Mouse (Mus musculus): ENCODE measurements around the gene 1700011M02Rik. TPM values are rescaled to one million over a fixed set of nuclear protein-coding genes. Genes with fewer than 3 reads are reported as not detected.
"Not testable (repeated sequence)": the region's sequence is repeated elsewhere in the genome, so short reads cannot be mapped to it uniquely, and the experiment has no call there.

Gene 1700011M02Rik
- not detected in 2 replicates for polyA plus RNA-seq (2015; fragmentation: Nextera tagmentation; extraction: Ambion mirVana)

DNA sequence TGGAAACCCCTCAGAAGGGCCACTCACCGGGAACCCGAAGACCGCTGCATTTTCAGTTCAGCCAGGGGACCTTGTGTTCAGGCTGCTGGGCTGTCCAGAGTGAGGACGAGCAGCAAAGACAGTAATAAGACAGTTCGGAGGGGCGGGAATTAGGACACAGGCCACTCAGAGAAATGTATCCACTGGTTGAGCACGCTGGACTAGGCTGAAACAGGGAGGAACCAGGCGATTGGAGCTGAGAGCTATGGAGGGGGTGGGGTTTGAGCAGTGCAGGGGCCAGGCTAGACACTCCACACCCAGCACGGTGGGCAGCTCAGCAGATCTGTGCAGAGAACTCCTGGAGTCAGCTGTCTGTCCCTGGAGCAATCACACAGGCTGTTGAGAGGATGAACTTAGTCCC, at the start of gene 1700011M02Rik, which contains the start of gene Dmrtc1a:
Gene 1700011M02Rik, plus strand, starts transcription at position 319 of the 400 bp plus-strand sequence.
Gene Dmrtc1a, minus strand, starts transcription at position 101 of the 400 bp plus-strand sequence.
- not testable (repeated sequence) for H3K4me2 ChIP-seq; H3K9me3 ChIP-seq (replicated peaks); H3K36me3 ChIP-seq; DNase-seq; H3K27me3 ChIP-seq; H3K27ac ChIP-seq; H3K9ac ChIP-seq; H3K4me1 ChIP-seq (replicated peaks); H3K4me3 ChIP-seq (replicated peaks); ATAC-seq (ENCODE audit: low read depth)
- 77% methylated on average over 8 of the region's 9 CpGs for WGBS (ENCODE audit: insufficient replicate concordance)

DNA sequence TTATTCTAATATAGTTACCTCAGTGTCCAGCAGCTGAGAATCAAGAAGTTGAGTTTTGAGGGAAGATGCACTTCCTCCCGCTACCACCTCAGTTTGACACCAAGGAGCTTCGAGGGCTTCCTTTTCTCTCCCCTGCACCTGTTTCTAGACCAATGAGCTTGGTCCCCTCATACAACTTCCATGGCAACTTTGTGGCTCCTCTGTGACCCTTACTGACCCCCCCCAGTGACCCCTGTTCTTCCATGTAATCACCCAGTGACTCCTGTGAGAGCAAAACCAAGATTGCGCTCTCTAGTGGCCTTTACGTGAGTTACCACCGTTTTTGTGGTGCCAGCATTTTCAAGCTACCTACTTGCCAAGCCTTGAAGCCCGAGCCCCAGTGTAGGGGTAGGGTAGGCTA, 40.8 kb upstream of the 1700011M02Rik start, which contains the start of gene 1700031F05Rik:
Gene 1700031F05Rik, minus strand, starts transcription at position 101 of the 400 bp plus-strand sequence.
- no peak for DNase-seq
- no peaks in the 10 kb centered on the region for H3K9me3 ChIP-seq (replicated peaks)
- H3K36me3 ChIP-seq = no peaks in the 10 kb centered on the region
- H3K4me2 ChIP-seq = no peak within 1 kb of the TSS
- no peak within 1 kb of the TSS for H3K27ac ChIP-seq
- no peaks in the 10 kb centered on the region for H3K4me1 ChIP-seq (replicated peaks)
- ATAC-seq (ENCODE audit: low read depth) = no peak
- H3K9ac ChIP-seq = no peak within 1 kb of the TSS
- 60% methylated on average over 6 of the region's 6 CpGs for WGBS (ENCODE audit: insufficient replicate concordance)
- no peaks in the 10 kb centered on the region for H3K27me3 ChIP-seq
- H3K4me3 ChIP-seq (replicated peaks) = no peak within 1 kb of the TSS

DNA sequence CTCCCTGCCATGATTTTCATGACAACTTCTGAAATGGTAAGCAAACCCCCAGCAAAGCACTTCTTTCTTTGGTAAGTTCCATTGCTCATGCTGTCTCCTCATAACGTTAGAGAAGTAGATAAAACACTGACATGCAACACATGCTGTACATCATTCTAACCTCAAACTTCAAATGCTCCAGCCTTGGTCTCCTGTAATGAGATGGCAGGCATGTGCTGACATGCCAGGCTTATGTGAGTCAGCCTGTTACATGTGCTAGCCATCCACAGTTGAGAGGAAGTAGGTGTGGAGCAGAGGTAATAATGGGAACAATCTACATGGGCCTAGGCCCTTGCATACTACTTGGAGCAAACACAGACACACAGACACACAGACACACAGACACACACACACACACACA, 6.1 kb downstream of the 1700011M02Rik start:
- not testable (repeated sequence) for H3K4me2 ChIP-seq; DNase-seq; H3K9me3 ChIP-seq (replicated peaks); H3K9ac ChIP-seq; ATAC-seq (ENCODE audit: low read depth); H3K4me1 ChIP-seq (replicated peaks); H3K27ac ChIP-seq; H3K27me3 ChIP-seq; H3K4me3 ChIP-seq (replicated peaks); H3K36me3 ChIP-seq
- WGBS (ENCODE audit: insufficient replicate concordance) = 65% methylated on average over 1 of the region's 1 CpGs

DNA sequence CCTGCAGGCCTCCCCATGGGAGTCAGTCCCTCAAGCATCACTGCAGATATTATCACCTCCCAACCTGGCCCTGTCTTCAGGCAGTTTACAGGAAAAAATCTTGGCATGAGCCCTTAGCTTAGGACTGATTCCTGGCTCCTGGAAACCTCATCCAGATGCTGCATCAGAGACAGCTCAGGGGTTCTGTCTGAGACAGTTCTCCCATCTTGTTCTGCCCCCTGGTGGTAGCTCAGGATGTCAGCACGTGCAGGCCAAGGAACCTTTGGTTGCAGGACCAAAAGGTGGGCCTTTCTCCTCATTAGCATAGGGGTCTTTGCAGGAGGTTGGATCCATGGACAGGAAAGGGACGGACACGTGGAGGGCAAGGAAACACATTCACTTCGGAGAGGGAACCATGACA, 18.0 kb downstream of the 1700011M02Rik start:
- not testable (repeated sequence) for DNase-seq; H3K4me3 ChIP-seq (replicated peaks); ATAC-seq (ENCODE audit: low read depth); H3K4me2 ChIP-seq; H3K36me3 ChIP-seq; H3K9me3 ChIP-seq (replicated peaks); H3K9ac ChIP-seq; H3K4me1 ChIP-seq (replicated peaks); H3K27ac ChIP-seq; H3K27me3 ChIP-seq
- WGBS (ENCODE audit: insufficient replicate concordance) = 8% methylated on average over 4 of the region's 4 CpGs

DNA sequence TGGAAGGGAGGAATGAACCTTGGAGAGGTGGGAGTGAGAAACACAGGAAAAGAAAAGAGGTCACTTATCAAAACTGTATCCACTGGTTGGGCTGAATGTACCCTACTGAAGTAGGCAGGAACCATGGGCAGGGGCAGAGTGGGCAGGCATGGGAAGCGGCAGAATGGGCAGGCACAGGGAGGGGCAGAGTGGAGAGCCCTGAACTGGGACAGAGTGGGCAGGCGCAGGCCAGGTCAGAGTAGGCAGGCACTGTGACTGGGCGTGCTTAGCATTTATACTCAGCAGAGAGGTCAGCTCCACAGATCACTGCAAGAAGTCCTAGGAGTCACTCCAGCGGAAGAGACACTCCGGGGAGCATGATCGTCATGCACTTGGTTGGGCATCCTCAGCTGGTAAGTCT, 19.4 kb downstream of the 1700011M02Rik start, which contains the start of gene 1700018G05Rik:
Gene 1700018G05Rik, plus strand, starts transcription at position 301 of the 400 bp plus-strand sequence.
- not testable (repeated sequence) for H3K4me2 ChIP-seq; H3K27ac ChIP-seq; H3K9me3 ChIP-seq (replicated peaks); ATAC-seq (ENCODE audit: low read depth); DNase-seq; H3K9ac ChIP-seq; H3K36me3 ChIP-seq; H3K4me1 ChIP-seq (replicated peaks); H3K27me3 ChIP-seq; H3K4me3 ChIP-seq (replicated peaks)
- 74% methylated on average over 6 of the region's 6 CpGs for WGBS (ENCODE audit: insufficient replicate concordance)

DNA sequence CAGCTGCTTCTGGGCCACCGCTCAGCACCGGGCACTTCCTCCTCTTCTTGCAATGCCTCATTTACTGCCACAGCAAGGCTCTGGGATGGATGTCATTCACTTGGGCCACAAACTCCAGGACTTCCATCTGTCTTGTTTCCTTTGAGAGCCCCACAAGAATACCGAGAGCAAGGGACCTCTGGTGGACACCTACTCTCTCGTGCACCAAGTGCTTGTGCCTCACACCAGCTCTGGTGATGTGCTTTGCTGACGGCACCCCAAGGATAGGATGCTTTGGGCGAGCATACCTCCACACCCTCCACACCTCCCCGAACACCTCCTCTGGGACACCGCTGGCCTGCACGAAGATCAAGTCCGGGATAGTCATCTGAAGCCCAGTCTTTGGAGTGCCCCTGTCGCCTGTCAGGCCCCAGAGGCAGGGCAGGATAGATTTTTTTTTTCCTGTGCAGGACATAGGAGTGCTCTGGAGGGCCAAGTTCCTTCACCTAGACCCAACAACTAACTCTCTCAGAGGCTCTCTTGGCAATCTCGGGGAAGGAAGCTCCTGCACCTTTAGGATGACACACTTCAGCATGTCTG, 24.4 kb downstream of the 1700011M02Rik start:
- DNase-seq = no peak
- 34% methylated on average over 12 of the region's 12 CpGs for WGBS (ENCODE audit: insufficient replicate concordance)

DNA sequence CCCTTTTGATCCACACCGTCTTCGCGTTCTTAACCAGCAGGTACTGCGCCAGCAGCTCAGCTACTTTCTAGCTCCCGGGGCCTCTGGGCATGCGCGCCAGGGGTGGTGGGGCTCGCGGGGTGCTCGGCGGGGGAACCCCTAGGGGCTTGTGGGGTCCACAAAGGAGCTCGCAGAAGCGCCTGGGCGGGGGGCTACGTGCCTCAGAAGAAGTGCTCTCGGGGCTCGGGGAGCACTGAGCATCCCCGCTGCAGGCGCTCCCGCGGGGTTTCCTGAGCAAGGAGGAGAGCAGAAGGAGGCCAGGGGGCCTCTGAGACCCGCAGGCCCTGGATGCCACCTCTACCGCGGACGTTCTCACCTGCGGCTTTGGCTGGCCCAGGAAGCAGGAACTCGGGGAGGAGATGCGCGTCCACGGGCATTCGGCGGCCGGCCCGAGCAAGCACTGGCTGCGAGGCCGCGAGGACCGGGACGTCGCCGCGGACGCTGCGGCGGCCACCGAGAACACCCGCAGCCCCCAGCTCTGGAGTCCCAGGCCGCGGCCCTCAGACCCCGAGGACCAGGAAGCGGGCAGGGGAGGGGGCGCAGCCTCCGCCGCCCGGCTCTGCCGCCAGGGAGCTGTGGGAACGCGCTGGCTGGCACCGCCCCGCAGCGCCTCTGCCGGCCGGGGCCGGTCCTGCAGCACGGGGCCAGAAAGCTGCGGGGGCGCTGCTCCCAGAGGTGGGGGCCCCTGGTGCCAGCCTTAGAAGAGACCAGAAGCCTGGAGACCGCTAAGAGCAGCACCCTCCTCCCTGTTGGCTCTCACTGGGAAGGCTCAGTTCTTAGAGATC, 25.1 kb downstream of the 1700011M02Rik start:
- H3K4me3 ChIP-seq (replicated peaks) = peak overlapping the region; percentile 44
- WGBS (ENCODE audit: insufficient replicate concordance) = 20% methylated on average over 44 of the region's 68 CpGs
- no peak overlapping the region for H3K9ac ChIP-seq
- peaks cover 26% of the 10 kb centered on the region for H3K27me3 ChIP-seq
- H3K4me2 ChIP-seq = peak overlapping the region; percentile 60
- DNase-seq = no peak
- no peak for ATAC-seq (ENCODE audit: low read depth)
- no peaks in the 10 kb centered on the region for H3K9me3 ChIP-seq (replicated peaks)
- H3K36me3 ChIP-seq = no peaks in the 10 kb centered on the region
- no peaks in the 10 kb centered on the region for H3K4me1 ChIP-seq (replicated peaks)
- no peak overlapping the region for H3K27ac ChIP-seq

More for the DNA sequence above, 24.4 kb downstream of the 1700011M02Rik start:
- ATAC-seq (ENCODE audit: low read depth) = no peak
- H3K9ac ChIP-seq = no peak overlapping the region
- H3K27ac ChIP-seq = no peak overlapping the region
- peaks cover 26% of the 10 kb centered on the region for H3K27me3 ChIP-seq
- no peaks in the 10 kb centered on the region for H3K36me3 ChIP-seq
- H3K4me1 ChIP-seq (replicated peaks) = no peaks in the 10 kb centered on the region
- H3K9me3 ChIP-seq (replicated peaks) = no peaks in the 10 kb centered on the region
- peak overlapping the region; percentile 44; the same call in 1 of the 2 replicates for H3K4me3 ChIP-seq (replicated peaks)
- H3K4me2 ChIP-seq = peak overlapping the region; percentile 60; the same call in 1 of the 2 replicates

DNA sequence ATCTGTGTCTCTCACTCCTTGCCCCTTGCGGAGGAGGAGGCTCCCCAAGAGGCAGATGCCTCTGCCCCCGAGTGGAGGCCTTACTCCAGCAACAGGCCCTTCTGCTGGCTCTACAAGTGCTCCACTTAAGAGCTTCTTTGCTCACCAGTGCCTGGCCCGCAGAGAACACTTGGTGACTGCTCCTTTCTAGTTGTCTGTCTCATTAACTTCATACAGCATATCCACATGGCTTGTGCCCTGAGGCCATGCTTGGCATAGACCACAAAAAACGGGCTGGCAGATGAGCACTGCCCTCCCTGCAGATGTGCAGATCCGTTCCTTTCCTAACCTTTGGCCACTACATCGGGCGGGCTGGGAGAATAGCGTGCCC, 25.7 kb downstream of the 1700011M02Rik start:
- H3K9ac ChIP-seq = no peak overlapping the region
- no peaks in the 10 kb centered on the region for H3K9me3 ChIP-seq (replicated peaks)
- H3K4me1 ChIP-seq (replicated peaks) = no peaks in the 10 kb centered on the region
- H3K4me3 ChIP-seq (replicated peaks) = no peak overlapping the region
- DNase-seq (no peak), ATAC-seq (ENCODE audit: low read depth) (no peak)
- 57% methylated on average over 8 of the region's 8 CpGs for whole genome bisulfite sequencing (ENCODE audit: insufficient replicate concordance)
- H3K36me3 ChIP-seq = no peaks in the 10 kb centered on the region
- H3K4me2 ChIP-seq = peak overlapping the region; percentile 60
- no peak overlapping the region for H3K27ac ChIP-seq
- peaks cover 26% of the 10 kb centered on the region for H3K27me3 ChIP-seq

DNA sequence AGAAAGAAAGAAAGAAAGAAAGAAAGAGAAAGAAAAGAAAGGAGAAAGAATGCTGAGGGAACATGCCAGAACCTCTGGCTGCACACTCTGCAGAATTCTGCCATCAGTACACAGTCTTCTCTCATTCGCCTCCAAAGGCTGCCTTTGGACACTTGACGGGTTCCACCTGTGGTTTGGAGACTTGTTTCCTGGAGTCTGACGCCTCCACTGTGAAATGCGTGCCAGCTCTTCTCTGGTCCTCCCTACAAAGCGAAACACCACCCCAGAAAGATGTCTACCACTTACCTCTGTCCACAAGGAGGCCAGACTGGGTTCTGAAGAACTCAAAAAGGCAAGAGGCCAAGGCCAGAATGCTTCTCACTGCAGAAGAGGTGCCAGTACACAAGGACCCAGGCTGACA, 28.0 kb downstream of the 1700011M02Rik start:
- Histone ChIP-seq H3K36me3 (no peaks in the 10 kb centered on the region), H3K9me3 (replicated peaks) (no peaks in the 10 kb centered on the region), H3K4me2 (no peak overlapping the region), H3K4me1 (replicated peaks) (no peaks in the 10 kb centered on the region), H3K27me3 (peaks cover 26% of the 10 kb centered on the region), H3K4me3 (replicated peaks) (no peak overlapping the region), H3K9ac (no peak overlapping the region), H3K27ac (no peak overlapping the region)
- ATAC-seq (ENCODE audit: low read depth) = no peak
- WGBS (ENCODE audit: insufficient replicate concordance) = 42% methylated on average over 5 of the region's 5 CpGs
- no peak for DNase-seq

DNA sequence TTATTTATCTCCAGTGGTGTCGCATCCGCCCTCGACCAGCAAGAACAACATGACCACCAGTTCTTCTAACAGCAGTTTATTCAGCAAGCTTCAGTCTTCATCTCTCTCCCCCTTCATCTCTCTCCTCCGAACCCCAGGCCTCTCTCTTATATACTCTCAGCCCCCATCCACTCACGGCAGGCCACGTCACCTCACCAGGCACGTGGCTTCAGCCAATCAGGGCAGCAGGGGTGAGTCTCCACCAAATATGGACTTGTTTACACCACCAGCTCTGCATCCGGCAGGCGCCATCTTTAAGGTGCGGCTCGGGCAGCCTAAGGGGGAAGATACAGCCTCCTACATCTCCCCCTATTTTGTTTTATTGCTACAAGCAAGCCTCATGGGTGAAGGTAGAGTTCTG, 41.4 kb downstream of the 1700011M02Rik start:
- H3K36me3 ChIP-seq; H3K4me3 ChIP-seq (replicated peaks); H3K4me1 ChIP-seq (replicated peaks); H3K9ac ChIP-seq; H3K4me2 ChIP-seq; H3K27ac ChIP-seq; DNase-seq; ATAC-seq (ENCODE audit: low read depth); H3K9me3 ChIP-seq (replicated peaks); H3K27me3 ChIP-seq: not testable (repeated sequence)
- 74% methylated on average over 11 of the region's 11 CpGs for whole genome bisulfite sequencing (ENCODE audit: insufficient replicate concordance)

DNA sequence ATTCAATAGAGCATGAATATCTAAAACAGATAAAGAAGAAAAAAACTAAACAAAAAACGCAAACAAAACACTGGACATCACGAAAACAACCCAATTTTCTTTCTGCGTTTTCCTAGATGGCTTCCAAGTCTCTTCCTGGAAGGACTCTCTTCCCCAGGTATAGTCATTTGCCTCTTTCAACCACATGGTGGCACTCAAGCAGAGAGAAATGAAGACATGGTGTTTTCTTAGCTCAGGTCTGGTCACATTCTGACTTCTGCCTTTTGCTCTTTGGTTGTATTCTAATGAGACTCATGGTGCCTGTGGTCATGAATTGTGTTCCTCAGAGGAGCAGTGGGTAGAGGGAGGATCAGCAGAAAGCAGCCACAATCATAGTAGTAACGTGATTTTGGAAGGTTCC, 50.2 kb downstream of the 1700011M02Rik start:
- Histone ChIP-seq H3K36me3 (no peaks in the 10 kb centered on the region), H3K4me1 (replicated peaks) (no peaks in the 10 kb centered on the region), H3K9ac (no peak overlapping the region), H3K4me3 (replicated peaks) (no peak overlapping the region), H3K9me3 (replicated peaks) (no peaks in the 10 kb centered on the region), H3K27ac (no peak overlapping the region), H3K27me3 (no peaks in the 10 kb centered on the region), H3K4me2 (no peak overlapping the region)
- 27% methylated on average over 4 of the region's 4 CpGs for WGBS (ENCODE audit: insufficient replicate concordance)
- no peak for ATAC-seq (ENCODE audit: low read depth)
- no peak for DNase-seq
